ENCODE assay signal across 7 mouse cellular contexts in the genomic region with DNA sequence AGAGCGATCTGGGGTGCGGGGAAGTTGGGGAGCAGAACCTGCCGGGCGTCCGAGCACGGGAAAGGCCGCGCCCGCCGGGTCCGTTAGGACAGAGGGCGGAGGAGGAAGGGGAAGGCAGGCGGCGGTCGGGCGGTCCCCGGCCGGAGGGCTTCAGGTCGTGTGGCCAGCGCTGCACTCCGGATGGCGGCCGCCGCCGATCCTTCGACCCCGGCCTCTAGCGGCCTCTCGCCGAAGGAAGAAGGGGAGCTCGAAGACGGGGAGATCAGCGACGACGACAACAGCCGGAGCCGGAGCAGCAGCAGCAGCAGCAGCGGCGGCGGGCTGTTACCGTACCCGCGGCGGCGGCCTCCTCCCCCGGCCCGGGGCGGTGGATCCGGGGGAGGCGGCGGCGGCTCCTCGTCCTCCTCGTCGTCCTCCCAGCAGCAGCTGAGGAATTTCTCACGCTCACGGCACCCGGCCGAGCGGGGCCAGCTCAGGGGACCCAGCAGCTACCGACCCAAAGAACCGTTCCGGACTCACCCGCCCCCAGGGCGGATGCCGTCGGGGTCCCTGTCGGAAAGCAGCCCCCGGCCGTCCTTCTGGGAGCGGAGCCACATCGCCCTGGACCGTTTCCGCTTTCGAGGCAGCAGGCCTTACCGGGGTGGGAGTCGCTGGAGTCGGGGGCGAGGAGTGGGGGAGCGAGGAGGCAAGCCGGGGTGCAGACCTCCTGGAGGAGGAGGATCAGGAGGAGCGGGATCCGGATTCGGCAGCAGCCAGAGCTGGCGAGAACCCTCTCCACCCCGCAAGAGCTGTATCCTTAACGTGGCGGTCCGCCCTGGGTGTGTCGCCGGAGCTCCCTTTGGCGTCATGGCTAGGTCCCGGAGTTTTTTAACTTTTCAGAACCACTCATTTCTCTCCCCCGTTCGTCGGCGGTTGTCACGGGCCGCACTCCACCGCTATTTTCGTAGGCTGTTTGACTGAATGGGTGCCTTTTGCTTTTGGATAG. TPM values are rescaled to one million over a fixed set of nuclear protein-coding genes. Genes with fewer than 3 reads are reported as not detected.
DNase-seq lines count a peak whose midpoint lies in the region; ATAC-seq lines count a peak whose summit lies in the region.

No protein-coding gene starts in this region.

- intact Hi-C loops in gastrocnemius, postnatal 36 days (cut with DNase I): loop anchor here (2.0 to 10.0 kb wide), 2 partner anchors 63 to 131 kb away; a partner anchor contains a TSS
- intact Hi-C loops in left cerebral cortex, postnatal 4 days (cut with DNase I): no loop called here

- peak overlapping the region; percentile 92 for H3K4me3 ChIP-seq in intestine, embryonic 15.5 days (replicated peaks)
- H3K4me3 ChIP-seq in midbrain, embryonic 10.5 days: peak overlapping the region; percentile 78

- peak overlapping the region; percentile 65 for H3K4me2 ChIP-seq in intestine, embryonic 15.5 days (replicated peaks)

- no peaks in the 10 kb centered on the region for H3K27me3 ChIP-seq in intestine, embryonic 15.5 days (replicated peaks)
- H3K27me3 ChIP-seq in midbrain, embryonic 10.5 days (ENCODE audit: low read depth, poor library complexity, severe bottlenecking): no peaks in the 10 kb centered on the region

- H3K27ac ChIP-seq in intestine, embryonic 15.5 days: peak overlapping the region; percentile 96
- peak overlapping the region; percentile 97 for H3K27ac ChIP-seq in midbrain, embryonic 10.5 days (replicated peaks)

- H3K9ac ChIP-seq in intestine, embryonic 15.5 days: peak overlapping the region; percentile 97

- no peaks in the 10 kb centered on the region for H3K36me3 ChIP-seq in intestine, embryonic 15.5 days
- H3K36me3 ChIP-seq in midbrain, embryonic 10.5 days: peaks cover 30% of the 10 kb centered on the region

- ATAC-seq in intestine, embryonic 15.5 days: peak; percentile 24

- H3K9me3 ChIP-seq in intestine, embryonic 15.5 days: no peaks in the 10 kb centered on the region
- H3K9me3 ChIP-seq in midbrain, embryonic 10.5 days (replicated peaks): no peaks in the 10 kb centered on the region

- DNase-seq in adrenal gland, adult 18-20 months (ENCODE audit: low spot score in 2 of 2): peak; percentile 61 to 65
- DNase-seq in embryo, embryonic 10.5 days (ENCODE audit: low spot score): peak; percentile 65
- DNase-seq in gastrocnemius, postnatal 36 days: peak; percentile 36 to 65
- DNase-seq in left cerebral cortex, postnatal 4 days: peak; percentile 61
- peak; percentile 73 for DNase-seq in midbrain, embryonic 10.5 days (ENCODE audit: low spot score)
- peak; percentile 30 for DNase-seq in skeletal muscle tissue, adult 2 months (ENCODE audit: low read depth, low spot score)

- H3K4me1 ChIP-seq in intestine, embryonic 15.5 days (replicated peaks): 0 out of 2 replicates have a peak, but pooled peaks cover 10% of the 10 kb centered on the region
- peaks cover 43% of the 10 kb centered on the region for H3K4me1 ChIP-seq in midbrain, embryonic 10.5 days

- under 1% methylated on average over 93 of the region's 101 CpGs for WGBS in intestine, embryonic 15.5 days
- WGBS in midbrain, embryonic 10.5 days: under 1% methylated on average over 88 of the region's 101 CpGs

RNA-seq across cellular contexts. Expression of a gene that starts 0.6 kb away (rescaled TPM):
- 10 to 100 TPM; 34.8 to 41.7 TPM for total RNA-seq in adrenal gland, adult 18-20 months (2021)
- total RNA-seq in gastrocnemius, postnatal 36 days (2021): 10 to 100 TPM in 1 of 2 experiments, 1 to 10 TPM in 1; 7.6 to 12.3 TPM
- 17.0 and 17.1 TPM in 2 replicates for polyA plus RNA-seq in intestine, embryonic 15.5 days (2015; fragmentation: Nextera tagmentation; extraction: Ambion mirVana)
- 10 to 100 TPM; 43.4 to 46.7 TPM for total RNA-seq in left cerebral cortex, postnatal 4 days (2021)
- 15.6 and 18.0 TPM in 2 replicates for polyA plus RNA-seq in midbrain, embryonic 10.5 days (2016; fragmentation: Nextera tagmentation; extraction: Ambion mirVana)

RNA-seq across cellular contexts. Expression of a gene that starts 1.1 kb away (rescaled TPM):
- 10 to 100 TPM; 10.6 to 14.4 TPM for total RNA-seq in adrenal gland, adult 18-20 months (2021)
- total RNA-seq in gastrocnemius, postnatal 36 days (2021): 1 to 10 TPM; 4.4 to 6.6 TPM
- 20.5 and 22.2 TPM in 2 replicates for polyA plus RNA-seq in intestine, embryonic 15.5 days (2015; fragmentation: Nextera tagmentation; extraction: Ambion mirVana)
- total RNA-seq in left cerebral cortex, postnatal 4 days (2021): 10 to 100 TPM; 13.0 to 18.3 TPM
- polyA plus RNA-seq in midbrain, embryonic 10.5 days (2016; fragmentation: Nextera tagmentation; extraction: Ambion mirVana): 25.0 and 27.3 TPM in 2 replicates

RNA-seq across cellular contexts. Expression of a gene that starts 23.0 kb away (rescaled TPM):
- 10 to 100 TPM; 27.2 to 37.8 TPM for total RNA-seq in adrenal gland, adult 18-20 months (2021)
- total RNA-seq in gastrocnemius, postnatal 36 days (2021): 10 to 100 TPM in 1 of 2 experiments, 1 to 10 TPM in 1; 9.0 to 16.0 TPM
- 27.1 and 29.4 TPM in 2 replicates for polyA plus RNA-seq in intestine, embryonic 15.5 days (2015; fragmentation: Nextera tagmentation; extraction: Ambion mirVana)
- 10 to 100 TPM; 40.6 to 45.3 TPM for total RNA-seq in left cerebral cortex, postnatal 4 days (2021)
- polyA plus RNA-seq in midbrain, embryonic 10.5 days (2016; fragmentation: Nextera tagmentation; extraction: Ambion mirVana): 30.4 and 35.2 TPM in 2 replicates

Comparison
In these comparisons a context has a peak if more than half of its experiments do, and no peak if none do; other contexts are left out.
1. Peak in every context shown above with its lines: DNase-seq, ATAC-seq, H3K4me3 ChIP-seq and H3K27ac ChIP-seq.